Mouse (Mus musculus): ENCODE data around the gene Cebpb.
"Not testable (repeated sequence)": the region's sequence is repeated elsewhere in the genome, so short reads cannot be mapped to it uniquely, and the experiment has no call there.

Cebpb gene

DNA sequence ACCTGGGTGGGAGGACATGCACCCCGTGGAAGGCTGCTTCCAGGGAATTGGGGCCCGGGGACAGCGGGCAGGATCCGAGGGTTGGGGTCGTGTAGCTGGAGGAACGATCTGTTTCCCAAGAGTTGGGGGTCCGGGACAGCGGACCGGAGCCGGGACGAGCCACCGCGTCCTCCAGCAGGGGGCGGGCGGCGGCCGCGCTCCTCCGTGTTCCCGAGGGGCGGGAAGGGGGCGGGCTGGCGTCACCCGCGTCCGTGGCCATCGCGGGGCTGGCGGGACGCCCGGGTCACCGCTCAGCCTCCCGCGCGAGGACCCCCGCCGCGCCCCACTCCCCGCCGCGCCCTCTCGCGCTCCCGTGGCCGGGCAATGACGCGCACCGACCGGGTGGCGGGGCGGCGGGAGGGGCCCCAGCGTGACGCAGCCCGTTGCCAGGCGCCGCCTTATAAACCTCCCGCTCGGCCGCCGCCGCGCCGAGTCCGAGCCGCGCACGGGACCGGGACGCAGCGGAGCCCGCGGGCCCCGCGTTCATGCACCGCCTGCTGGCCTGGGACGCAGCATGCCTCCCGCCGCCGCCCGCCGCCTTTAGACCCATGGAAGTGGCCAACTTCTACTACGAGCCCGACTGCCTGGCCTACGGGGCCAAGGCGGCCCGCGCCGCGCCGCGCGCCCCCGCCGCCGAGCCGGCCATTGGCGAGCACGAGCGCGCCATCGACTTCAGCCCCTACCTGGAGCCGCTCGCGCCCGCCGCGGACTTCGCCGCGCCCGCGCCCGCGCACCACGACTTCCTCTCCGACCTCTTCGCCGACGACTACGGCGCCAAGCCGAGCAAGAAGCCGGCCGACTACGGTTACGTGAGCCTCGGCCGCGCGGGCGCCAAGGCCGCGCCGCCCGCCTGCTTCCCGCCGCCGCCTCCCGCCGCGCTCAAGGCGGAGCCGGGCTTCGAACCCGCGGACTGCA lies at the start of gene Cebpb:
Gene Cebpb, plus strand, starts transcription at position 418 of the 954 bp plus-strand sequence.
- peak; percentile 98 for DNase-seq (ENCODE audit: low read depth)

DNA sequence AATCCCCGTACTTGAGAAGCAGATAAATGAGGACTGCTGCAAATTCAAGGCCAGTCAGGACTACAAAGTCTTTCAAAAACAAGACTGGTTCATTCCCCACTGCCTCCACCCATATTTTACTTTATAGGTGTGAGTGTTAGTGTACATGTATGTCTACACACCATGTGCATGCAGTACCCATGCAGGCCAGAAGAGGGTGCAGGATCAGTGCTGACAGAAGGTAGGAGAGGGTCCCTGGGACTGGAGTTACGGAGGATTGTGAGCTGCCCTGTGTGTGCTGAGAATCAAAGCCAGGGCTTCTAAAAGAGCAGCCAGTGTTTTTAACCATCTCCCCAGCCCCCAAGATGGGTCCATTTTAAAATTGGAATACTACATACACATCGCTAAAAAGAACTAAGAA lies 48.4 kb upstream of the Cebpb start:
- DNase-seq (ENCODE audit: low read depth): peak; percentile 44

DNA sequence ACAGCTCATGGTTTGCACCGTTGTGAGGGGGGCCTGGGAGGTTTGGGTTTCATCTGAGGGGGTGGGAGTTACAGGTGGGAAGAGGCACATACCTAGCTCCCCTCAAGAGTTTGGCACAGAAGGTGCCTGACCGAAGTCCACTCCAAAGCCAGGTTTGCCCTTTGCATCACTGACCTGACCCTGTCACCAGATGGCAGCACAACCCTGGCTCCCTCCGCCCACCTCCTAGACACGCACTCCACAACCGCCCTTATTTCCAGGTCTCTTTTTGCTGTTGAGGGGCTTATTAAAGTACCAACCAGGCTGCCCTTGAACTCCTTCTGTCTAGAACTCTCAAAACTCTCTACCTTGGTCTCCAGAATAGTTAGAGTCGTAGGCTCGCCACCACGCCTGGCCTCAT lies 47.4 kb upstream of the Cebpb start:
- DNase-seq (ENCODE audit: low read depth): peak; percentile 32

DNA sequence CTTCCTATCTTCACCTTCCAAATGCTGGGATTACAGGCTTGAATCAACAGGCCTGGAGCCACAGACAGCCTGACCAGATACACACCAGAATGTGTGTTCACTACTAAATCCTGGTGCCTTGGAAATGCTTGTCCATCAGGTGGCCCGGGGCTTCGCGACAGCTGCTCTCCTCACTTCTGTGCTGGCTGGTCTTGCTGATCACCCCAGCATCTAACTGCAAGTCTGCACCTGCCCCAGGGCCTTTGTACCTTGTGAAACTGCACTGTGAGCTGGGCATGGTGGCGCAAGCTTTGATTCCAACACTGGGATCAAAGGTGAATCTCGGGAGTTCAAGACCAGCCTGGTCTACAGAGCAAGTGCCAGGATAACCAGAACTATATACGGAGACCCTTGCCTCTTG lies 46.6 kb upstream of the Cebpb start:
- DNase-seq (ENCODE audit: low read depth): no peak

DNA sequence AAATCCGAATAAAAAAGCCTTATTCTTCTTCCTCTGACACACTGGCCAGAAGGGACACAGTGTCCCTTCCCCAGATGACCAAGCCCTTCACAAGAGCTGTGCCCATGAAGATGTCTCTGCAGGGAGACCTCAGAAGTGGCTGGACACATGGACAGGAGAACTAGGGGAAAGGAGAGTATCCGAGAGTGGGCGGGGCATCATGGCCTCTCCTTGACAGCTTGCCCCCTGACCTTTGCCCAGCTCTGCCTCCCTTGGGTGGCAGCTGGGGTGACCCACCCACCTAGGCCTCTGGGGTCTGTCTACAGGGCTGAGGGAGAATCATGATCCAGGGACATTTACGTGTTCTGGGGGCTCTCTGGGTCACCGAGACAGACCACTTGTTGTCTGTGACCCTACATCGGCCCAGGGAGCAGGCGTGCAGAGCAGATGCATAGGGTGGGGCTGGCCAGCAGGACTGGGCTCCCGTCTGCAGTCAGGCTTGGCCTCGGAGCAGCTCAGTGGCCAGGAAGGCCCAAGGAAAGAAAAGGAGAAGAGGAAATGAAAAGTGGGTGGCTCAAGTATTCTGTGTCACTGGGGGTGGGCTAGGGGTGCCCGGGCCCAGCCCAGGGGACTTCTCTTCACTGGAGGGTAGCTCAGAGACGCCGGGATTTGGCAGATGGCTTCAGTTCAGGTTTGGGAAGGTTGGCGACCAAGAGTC lies 45.2 kb upstream of the Cebpb start:
- DNase-seq (ENCODE audit: low read depth): not testable (repeated sequence)

GRCm38 (mm10) chr2:167646411-167646810 lies 42.3 kb upstream of the Cebpb start:
- DNase-seq (ENCODE audit: low read depth): peak; percentile 70

GRCm38 (mm10) chr2:167649290-167650032 lies 39.3 kb upstream of the Cebpb start:
- DNase-seq (ENCODE audit: low read depth): peak; percentile 51

- no peak for DNase-seq (ENCODE audit: low read depth)
Observed at GRCm38 (mm10) chr2:167651622-167652021, 37.1 kb upstream of the Cebpb start.

DNA sequence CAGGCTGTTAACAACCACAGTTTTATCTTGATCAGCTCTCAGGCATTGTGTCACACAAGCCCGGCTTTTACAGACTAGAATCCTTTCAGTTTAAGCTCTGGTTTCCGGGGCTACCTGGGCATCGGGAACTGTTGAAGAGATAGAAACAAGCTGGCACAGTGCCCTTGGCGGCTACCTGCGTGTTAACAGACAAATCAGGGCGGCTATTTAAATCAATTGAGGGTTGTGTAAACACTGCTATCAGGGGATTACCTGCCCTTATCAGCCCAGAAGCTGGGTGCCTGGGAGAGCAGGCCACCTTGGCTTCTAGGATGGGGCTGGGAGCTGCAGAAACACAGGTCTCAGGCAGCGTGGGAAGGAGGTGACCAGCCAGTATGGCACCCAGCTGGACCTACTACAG lies 36.0 kb upstream of the Cebpb start:
- no peak for DNase-seq (ENCODE audit: low read depth)

DNA sequence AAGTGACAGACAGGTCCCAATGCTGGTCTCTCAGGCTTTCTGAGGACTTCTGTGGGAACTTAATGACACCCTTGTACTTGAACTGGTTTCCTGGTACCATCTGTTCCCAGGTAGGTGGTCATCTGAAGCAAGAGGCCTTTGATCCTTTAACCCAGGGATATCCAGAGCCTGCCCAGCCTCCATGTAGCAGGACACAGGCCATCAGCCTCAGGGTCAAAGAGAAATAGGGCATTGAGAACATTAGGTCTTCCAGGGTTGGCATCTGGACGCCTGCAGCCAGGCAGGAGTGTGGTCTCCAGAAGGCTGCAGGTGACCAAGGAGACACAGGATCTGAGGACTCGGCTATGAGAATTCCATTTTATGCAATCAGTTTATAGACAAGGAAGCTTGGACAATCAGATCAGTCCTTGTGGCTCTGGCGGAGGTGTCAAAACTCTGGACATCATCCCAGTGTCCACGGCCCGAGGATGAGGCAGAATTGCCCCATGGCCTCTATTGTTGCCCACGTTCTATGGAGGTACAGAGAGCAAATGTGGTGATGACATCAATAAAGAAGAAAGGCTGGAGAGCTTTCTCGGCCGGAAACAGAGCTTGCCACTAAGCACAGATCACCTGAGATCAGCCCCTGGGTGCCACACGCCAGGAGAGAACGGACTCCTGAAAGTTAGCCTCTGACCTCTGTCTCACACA lies 33.7 kb upstream of the Cebpb start:
- DNase-seq (ENCODE audit: low read depth): no peak

- DNase-seq (ENCODE audit: low read depth): no peak
Observed at GRCm38 (mm10) chr2:167656629-167657478, 31.9 kb upstream of the Cebpb start.

GRCm38 (mm10) chr2:167657973-167658372 lies 30.7 kb upstream of the Cebpb start:
- DNase-seq (ENCODE audit: low read depth): no peak

GRCm38 (mm10) chr2:167658712-167659111 lies 30.0 kb upstream of the Cebpb start:
- DNase-seq (ENCODE audit: low read depth): no peak

DNA sequence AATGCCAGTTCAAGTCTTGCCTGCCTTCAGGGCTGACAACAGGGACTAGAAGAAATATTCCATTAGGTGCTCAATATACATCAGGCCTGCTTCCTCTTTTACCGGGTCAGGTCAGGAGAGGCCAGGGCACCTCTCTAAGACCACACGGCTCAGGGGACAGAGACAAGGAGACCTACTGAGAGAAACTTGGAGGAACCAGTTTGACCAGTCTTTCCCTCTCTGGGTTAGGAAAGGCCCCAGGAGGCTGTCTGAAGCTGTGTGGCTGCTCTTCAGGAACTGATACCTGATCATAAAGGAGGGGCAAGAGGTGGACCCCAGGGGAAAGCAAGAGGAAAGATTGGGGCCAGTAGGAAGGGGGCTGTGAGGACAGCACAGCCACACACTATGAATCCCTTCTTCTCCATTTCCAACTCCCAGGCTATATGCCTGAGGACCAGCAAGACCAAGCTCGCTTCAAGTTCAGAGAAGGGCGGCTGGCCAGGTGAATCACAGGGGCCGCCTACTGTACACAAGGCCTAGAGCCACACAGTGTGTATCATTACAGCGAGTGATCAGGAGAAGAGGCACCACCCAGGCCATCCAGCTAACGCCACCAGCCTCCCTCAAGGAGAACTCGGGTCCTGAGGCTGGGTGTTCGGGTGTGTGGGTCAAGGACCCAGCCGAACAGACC lies 29.4 kb upstream of the Cebpb start:
- DNase-seq (ENCODE audit: low read depth): peak; percentile 26

GRCm38 (mm10) chr2:167659847-167660610 lies 28.7 kb upstream of the Cebpb start:
- peak; percentile 37 for DNase-seq (ENCODE audit: low read depth)

GRCm38 (mm10) chr2:167660611-167660971 lies 28.1 kb upstream of the Cebpb start:
- DNase-seq (ENCODE audit: low read depth): peak; percentile 36

DNA sequence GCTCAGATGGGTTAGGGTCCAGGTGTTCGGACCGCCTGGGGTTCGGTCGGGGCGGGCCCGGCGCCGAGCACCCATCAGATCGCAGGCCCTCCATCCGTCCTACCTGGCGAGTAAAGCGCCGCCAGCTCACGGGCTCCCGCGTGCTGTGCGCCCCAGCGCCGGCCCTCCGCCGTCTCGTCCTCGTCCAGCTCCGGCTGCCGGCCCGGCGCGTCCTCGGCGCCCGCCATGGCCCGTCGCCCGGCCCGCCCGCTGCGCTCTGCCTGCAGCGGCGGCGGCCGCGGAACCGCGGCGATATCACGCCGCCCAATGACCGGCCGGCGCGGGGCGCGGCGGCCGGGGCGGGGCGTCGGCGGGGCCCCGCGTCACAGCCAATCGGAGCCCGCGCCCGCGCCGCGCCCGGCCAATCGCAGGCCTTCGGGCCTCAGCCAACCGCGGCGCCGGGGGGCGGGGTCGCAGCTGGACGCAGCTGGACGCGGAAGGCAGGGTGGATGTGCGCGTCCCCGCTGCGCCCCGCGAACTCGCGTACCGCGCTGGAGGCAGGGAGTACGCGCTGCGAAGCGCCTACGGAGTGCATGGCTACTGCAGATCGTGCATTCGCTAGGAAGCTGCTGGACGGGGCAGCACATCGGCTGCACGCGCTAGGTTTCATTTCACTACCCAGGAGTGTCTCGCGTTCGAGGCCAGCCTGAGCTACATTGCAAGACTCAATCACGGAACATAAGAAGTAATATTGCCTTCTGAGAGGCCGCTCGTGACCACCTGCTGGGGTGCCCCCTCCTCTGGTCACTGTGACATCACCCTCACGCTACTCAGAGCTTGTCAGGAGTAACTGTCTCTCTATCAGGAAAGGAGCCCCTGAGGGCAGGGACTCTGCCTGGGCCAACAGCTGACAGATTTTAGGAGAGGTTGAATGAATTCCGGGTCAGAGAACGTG lies 27.2 kb upstream of the Cebpb start, which contains the start of gene Gm20431:
Gene Gm20431, minus strand, starts transcription at position 227 of the 934 bp plus-strand sequence.
- DNase-seq (ENCODE audit: low read depth): peak; percentile 98

GRCm38 (mm10) chr2:167662713-167663112 lies 26.0 kb upstream of the Cebpb start:
- no peak for DNase-seq (ENCODE audit: low read depth)
